Mouse (Mus musculus) liver, embryonic 12.5 days (tissue): ENCODE results near the gene Chd9. TPM values are rescaled to one million over a fixed set of nuclear protein-coding genes. Genes with fewer than 3 reads are reported as not detected.
A peak's percentile ranks its signal among the peaks of the same experiment; 100 is the strongest.

Experiments used
- ATAC-seq: fragments of 200-750 bp; cut with Nextera tagmentation; 2 replicates; pipeline ENCODE4 v1.8.0; 2017; ENCODE audit warnings: moderate number of reproducible peaks, mild to moderate bottlenecking, moderate library complexity
- H3K27ac ChIP-seq: fragments of 300-500 bp; sonication (generic); 2 replicates; pipeline ENCODE4 v1.5.1; 2016; ENCODE audit warnings: mild to moderate bottlenecking
- H3K27me3 ChIP-seq: fragments of 300-500 bp; sonication (generic); replicated peaks from 2 replicates; pipeline ENCODE4 v1.6.1; 2016; ENCODE audit warnings: mild to moderate bottlenecking, moderate library complexity
- H3K36me3 ChIP-seq: fragments of 300-500 bp; sonication (generic); 2 replicates; pipeline ENCODE4 v1.6.1; 2016; ENCODE audit warnings: mild to moderate bottlenecking, moderate library complexity
- H3K4me1 ChIP-seq: fragments of 300-500 bp; sonication (generic); 2 replicates; pipeline ENCODE4 v1.6.1; 2016
- H3K4me2 ChIP-seq: fragments of 300-500 bp; sonication (generic); 2 replicates; pipeline ENCODE4 v1.6.1; 2016; ENCODE audit warnings: mild to moderate bottlenecking, moderate library complexity
- H3K4me3 ChIP-seq: fragments of 300-500 bp; sonication (generic); 2 replicates; pipeline ENCODE4 v1.5.1; 2016; ENCODE audit warnings: mild to moderate bottlenecking, moderate library complexity
- H3K9ac ChIP-seq: fragments of 300-500 bp; sonication (generic); 2 replicates; pipeline ENCODE4 v1.6.1; 2016; ENCODE audit warnings: mild to moderate bottlenecking, moderate library complexity
- H3K9me3 ChIP-seq: fragments of 300-500 bp; sonication (generic); replicated peaks from 2 replicates; pipeline ENCODE4 v1.6.1; 2016; ENCODE audit warnings: mild to moderate bottlenecking, moderate library complexity
- WGBS: fragments of 180-500 bp; shearing (Covaris S2); methylation state at CpG from one replicate; pipeline ENCODE4 v1.1.7; 2016; ENCODE audit not compliant: insufficient replicate concordance; 5-methylcytosine and 5-hydroxymethylcytosine counted together
- polyA plus RNA-seq: library from polyadenylated mRNA; unstranded; fragments of >200 nt; fragmentation: Nextera tagmentation; extraction: Ambion mirVana; gene quantifications from 2 replicates; pipeline ENCODE4 v1.2.1, GENCODE M21; 2016

Gene Chd9
- polyA plus RNA-seq, 1 experiment from 2014 or later, result 15.2 TPM

- no peaks in the 10 kb centered on the region for H3K9me3 ChIP-seq
- no peak overlapping the region for H3K4me3 ChIP-seq
- no peak overlapping the region for H3K27ac ChIP-seq
- no peak overlapping the region for H3K9ac ChIP-seq
- WGBS, result 37% methylated on average over 11 of the region's 11 CpGs
- H3K4me2 ChIP-seq, result no peak overlapping the region
- ATAC-seq, result no peak
- H3K27me3 ChIP-seq, result no peaks in the 10 kb centered on the region
- H3K36me3 ChIP-seq, result peaks cover 12% of the 10 kb centered on the region
- H3K4me1 ChIP-seq, result no peaks in the 10 kb centered on the region
Observed at GRCm38 (mm10) chr8:90932934-90933333, 104.8 kb downstream of the Chd9 start.

GRCm38 (mm10) chr8:90934786-90935185, 106.6 kb downstream of the Chd9 start:
- Histone ChIP-seq H3K4me2 (no peak overlapping the region), H3K9ac (no peak overlapping the region), H3K27ac (no peak overlapping the region), H3K9me3 (no peaks in the 10 kb centered on the region), H3K36me3 (peaks cover 12% of the 10 kb centered on the region), H3K4me3 (no peak overlapping the region), H3K27me3 (no peaks in the 10 kb centered on the region), H3K4me1 (0 out of 2 replicates have a peak, but pooled peaks cover 4% of the 10 kb centered on the region)
- no peak for ATAC-seq
- WGBS, result 83% methylated on average over 1 of the region's 1 CpGs

DNA sequence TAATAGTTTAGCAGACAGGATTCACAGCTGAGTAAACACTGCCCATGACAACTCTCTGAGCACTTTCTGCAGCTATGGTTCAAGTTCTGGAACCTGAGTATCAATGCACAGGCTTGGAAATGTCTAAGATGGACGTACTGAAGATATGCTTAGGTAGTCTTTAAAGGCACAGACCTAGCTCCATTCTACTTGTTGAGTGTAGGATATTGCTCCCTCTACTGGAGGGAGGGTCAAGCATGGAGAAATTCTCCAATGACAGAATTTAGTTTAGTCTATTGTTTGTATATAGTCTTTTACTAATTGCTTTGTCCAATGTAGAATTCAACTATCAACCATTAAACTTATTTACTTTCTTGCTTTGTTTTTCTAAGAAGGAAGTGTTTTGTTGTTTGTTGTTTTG, 108.7 kb downstream of the Chd9 start:
- no peaks in the 10 kb centered on the region for H3K27me3 ChIP-seq
- 49% methylated on average over 1 of the region's 1 CpGs for WGBS
- H3K9ac ChIP-seq, result no peak overlapping the region
- H3K4me2 ChIP-seq, result no peak overlapping the region
- peaks cover 12% of the 10 kb centered on the region for H3K36me3 ChIP-seq
- ATAC-seq, result no peak; the same call in 1 of the 2 replicates
- H3K4me1 ChIP-seq, result peaks cover 11% of the 10 kb centered on the region; the same call in 1 of the 2 replicates
- H3K9me3 ChIP-seq, result no peaks in the 10 kb centered on the region
- H3K27ac ChIP-seq, result no peak overlapping the region
- no peak overlapping the region for H3K4me3 ChIP-seq

DNA sequence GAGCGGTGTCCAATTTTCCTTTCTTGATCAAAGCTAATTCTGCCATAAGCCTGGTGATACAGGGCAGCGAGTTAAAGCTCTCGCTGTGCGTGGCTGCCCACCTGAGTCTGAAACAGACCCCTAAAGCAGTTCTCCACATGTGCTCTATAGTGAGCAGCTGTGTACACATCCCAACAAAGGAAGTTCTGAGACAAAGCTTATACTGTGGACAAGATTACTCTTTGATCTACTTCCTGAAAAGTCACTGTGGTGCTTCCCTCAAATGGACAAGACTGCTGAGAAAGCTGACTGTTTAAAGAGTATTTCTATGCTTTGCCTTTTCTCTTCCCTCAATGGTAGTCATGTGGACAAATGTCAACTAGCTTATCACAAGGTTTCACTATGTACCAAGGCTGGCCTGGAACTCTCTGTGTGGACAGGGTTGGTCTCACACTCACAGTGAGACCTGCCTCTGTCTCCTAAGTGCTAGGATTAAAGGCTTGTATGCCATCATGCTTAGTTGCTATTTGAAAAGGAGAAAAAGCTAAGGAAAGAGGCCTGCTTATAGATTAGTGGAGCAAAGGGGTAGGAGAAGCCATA, 110.3 kb downstream of the Chd9 start:
- ATAC-seq, result no peak
- Histone ChIP-seq H3K4me3 (no peak overlapping the region), H3K27me3 (no peaks in the 10 kb centered on the region), H3K27ac (no peak overlapping the region), H3K4me2 (no peak overlapping the region), H3K36me3 (peaks cover 5% of the 10 kb centered on the region; the same call in 1 of the 2 replicates), H3K9me3 (no peaks in the 10 kb centered on the region), H3K9ac (no peak overlapping the region), H3K4me1 (peaks cover 11% of the 10 kb centered on the region; the same call in 1 of the 2 replicates)
- 69% methylated on average over 4 of the region's 4 CpGs for WGBS

- H3K36me3 ChIP-seq, result peaks cover 5% of the 10 kb centered on the region
- no peaks in the 10 kb centered on the region for H3K27me3 ChIP-seq
- no peaks in the 10 kb centered on the region for H3K9me3 ChIP-seq
- H3K9ac ChIP-seq, result no peak overlapping the region
- ATAC-seq, result no peak
- H3K4me3 ChIP-seq, result no peak overlapping the region
- WGBS, result 68% methylated on average over 1 of the region's 1 CpGs
- no peak overlapping the region for H3K27ac ChIP-seq
- no peak overlapping the region for H3K4me2 ChIP-seq
- peaks cover 15% of the 10 kb centered on the region for H3K4me1 ChIP-seq
Observed at GRCm38 (mm10) chr8:90939867-90940266, 111.7 kb downstream of the Chd9 start.

GRCm38 (mm10) chr8:90943770-90944169, 115.6 kb downstream of the Chd9 start:
- 38% methylated on average over 4 of the region's 4 CpGs for WGBS
- peaks cover 12% of the 10 kb centered on the region for H3K4me1 ChIP-seq
- no peak overlapping the region for H3K9ac ChIP-seq
- no peaks in the 10 kb centered on the region for H3K27me3 ChIP-seq
- no peaks in the 10 kb centered on the region for H3K9me3 ChIP-seq
- no peak overlapping the region for H3K27ac ChIP-seq
- ATAC-seq, result peak; percentile 60
- no peaks in the 10 kb centered on the region; the same call in 1 of the 2 replicates for H3K36me3 ChIP-seq
- no peak overlapping the region for H3K4me2 ChIP-seq
- H3K4me3 ChIP-seq, result no peak overlapping the region

DNA sequence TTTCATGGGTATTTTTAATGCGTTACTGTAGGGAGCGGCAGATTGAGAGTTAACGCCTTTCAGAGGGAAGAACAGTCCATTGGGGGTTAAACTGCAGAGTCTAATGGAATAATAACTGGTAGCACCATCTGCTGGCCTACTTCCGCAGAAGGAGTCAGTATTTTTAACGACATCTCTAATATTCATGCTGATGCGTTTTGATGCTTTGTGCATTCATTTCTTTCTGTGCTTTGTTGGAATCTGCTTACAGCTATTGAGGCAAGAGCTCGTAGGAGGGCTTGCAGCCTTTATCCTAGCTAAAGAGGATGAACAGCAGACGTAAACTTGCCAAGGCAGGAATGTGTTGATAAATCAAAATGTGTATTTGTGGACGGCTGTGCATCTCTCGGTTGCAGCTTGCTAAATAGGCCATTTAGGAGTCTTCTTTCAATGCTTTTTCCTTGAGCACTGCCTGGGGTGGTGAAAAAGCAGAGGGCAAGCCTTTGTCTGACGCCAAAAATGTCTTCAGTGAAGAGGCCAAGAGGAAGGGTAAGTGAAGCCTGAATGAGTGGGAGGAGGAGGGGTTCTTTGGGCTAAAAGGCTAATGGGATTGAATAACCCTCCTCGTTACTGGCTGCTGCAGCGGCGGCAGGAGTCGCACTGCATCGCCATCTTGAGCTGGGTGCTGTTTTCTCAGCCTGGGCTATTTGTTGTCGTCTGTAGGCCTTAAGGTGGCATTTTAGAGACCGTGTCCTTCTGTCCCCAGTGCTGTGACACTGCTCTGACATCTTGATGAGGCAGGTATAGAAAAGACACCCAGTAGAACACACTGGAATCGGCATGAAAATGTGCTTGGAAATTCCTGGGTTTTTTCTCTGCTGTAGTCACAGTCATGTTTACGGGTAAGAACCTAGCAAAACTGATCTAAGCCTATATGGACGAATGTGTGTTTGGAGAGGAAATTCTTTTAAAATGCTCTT, 126.9 kb downstream of the Chd9 start:
- peaks cover 6% of the 10 kb centered on the region for H3K36me3 ChIP-seq
- H3K4me2 ChIP-seq, result peak overlapping the region; percentile 69
- no peaks in the 10 kb centered on the region for H3K27me3 ChIP-seq
- WGBS, result 12% methylated on average over 21 of the region's 21 CpGs
- H3K27ac ChIP-seq, result peak overlapping the region; percentile 80
- peak; percentile 85 for ATAC-seq
- no peaks in the 10 kb centered on the region for H3K9me3 ChIP-seq
- peak overlapping the region; percentile 48 for H3K4me3 ChIP-seq
- H3K4me1 ChIP-seq, result peaks cover 14% of the 10 kb centered on the region; the same call in 1 of the 2 replicates
- H3K9ac ChIP-seq, result peak overlapping the region; percentile 56

GRCm38 (mm10) chr8:90955761-90956136, 127.6 kb downstream of the Chd9 start:
- H3K4me2 ChIP-seq, result peak overlapping the region; percentile 69
- no peaks in the 10 kb centered on the region for H3K9me3 ChIP-seq
- no peak for ATAC-seq
- H3K4me1 ChIP-seq, result peaks cover 14% of the 10 kb centered on the region; the same call in 1 of the 2 replicates
- H3K36me3 ChIP-seq, result peaks cover 8% of the 10 kb centered on the region
- no peaks in the 10 kb centered on the region for H3K27me3 ChIP-seq
- peak overlapping the region; percentile 48 for H3K4me3 ChIP-seq
- peak overlapping the region; percentile 80; the same call in 1 of the 2 replicates for H3K27ac ChIP-seq
- peak overlapping the region; percentile 56 for H3K9ac ChIP-seq

DNA sequence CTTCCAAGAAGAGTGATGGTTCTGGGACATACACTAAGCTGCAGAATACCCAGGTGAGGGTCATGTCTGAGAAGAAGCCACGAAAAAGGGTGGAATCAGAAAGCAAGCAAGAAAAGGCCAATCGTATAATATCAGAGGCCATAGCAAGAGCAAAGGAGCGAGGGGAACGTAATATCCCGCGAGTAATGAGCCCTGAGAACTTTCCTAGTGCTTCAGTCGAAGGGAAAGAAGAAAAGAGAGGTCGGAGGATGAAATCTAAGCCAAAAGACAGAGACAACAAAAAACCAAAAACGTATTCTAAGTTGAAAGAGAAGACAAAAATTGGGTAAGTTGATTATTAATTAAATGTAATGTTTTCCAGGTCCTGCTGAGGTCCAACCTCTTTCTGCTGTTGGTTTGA, 128.2 kb downstream of the Chd9 start:
- Histone ChIP-seq H3K4me1 (peaks cover 15% of the 10 kb centered on the region; the same call in 1 of the 2 replicates), H3K9me3 (no peaks in the 10 kb centered on the region), H3K4me3 (no peak overlapping the region), H3K9ac (no peak overlapping the region), H3K4me2 (peak overlapping the region; percentile 54), H3K27me3 (no peaks in the 10 kb centered on the region), H3K36me3 (peaks cover 8% of the 10 kb centered on the region), H3K27ac (no peak overlapping the region)
- 81% methylated on average over 9 of the region's 9 CpGs for WGBS
- no peak for ATAC-seq

DNA sequence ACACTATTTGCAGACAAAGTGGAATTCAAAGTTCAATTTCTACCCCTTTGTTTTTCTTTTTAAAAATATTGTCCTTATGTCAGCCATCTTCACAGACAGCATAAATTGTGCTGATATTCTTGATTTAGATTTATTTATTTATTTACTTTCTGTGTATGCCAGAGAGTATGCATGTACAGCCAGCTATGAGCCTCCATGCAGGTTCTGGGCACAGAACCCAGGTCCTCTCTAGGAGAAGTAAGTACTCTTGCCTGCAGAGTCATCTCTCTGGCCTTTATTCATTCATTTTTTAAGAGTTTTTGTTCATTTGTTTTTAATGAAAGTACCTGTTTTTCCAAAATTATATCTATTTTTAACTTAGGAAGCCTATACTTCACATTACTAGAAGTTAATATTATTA, 129.6 kb downstream of the Chd9 start:
- Histone ChIP-seq H3K27me3 (no peaks in the 10 kb centered on the region), H3K4me2 (no peak overlapping the region), H3K9ac (no peak overlapping the region), H3K4me1 (peaks cover 17% of the 10 kb centered on the region; the same call in 1 of the 2 replicates), H3K4me3 (no peak overlapping the region), H3K36me3 (peaks cover 8% of the 10 kb centered on the region), H3K9me3 (no peaks in the 10 kb centered on the region), H3K27ac (no peak overlapping the region)
- ATAC-seq, result no peak

DNA sequence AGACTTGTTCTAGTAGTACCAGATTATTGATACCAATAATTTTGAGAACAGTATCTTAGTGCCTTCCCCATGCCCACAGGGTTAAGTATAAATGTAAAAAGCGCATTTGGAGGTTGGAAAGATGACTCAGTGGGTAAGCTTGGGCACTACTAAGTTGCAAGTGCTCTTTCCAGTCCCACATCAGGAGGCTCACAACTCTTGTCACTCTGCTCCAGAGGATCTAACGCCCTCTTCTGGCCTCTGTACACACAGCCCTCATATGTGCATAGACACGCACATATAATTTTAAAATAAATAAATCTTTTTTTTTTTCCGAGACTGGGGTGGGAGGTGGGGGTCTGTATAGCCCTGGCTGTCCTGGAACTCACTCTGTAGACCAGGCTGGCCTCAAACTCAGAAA, 131.6 kb downstream of the Chd9 start:
- Histone ChIP-seq H3K9me3 (no peaks in the 10 kb centered on the region), H3K4me2 (no peak overlapping the region), H3K27me3 (no peaks in the 10 kb centered on the region), H3K4me1 (peaks cover 14% of the 10 kb centered on the region; the same call in 1 of the 2 replicates), H3K27ac (no peak overlapping the region), H3K4me3 (no peak overlapping the region), H3K9ac (no peak overlapping the region), H3K36me3 (peaks cover 8% of the 10 kb centered on the region)
- no peak for ATAC-seq
- WGBS, result 66% methylated on average over 4 of the region's 4 CpGs

DNA sequence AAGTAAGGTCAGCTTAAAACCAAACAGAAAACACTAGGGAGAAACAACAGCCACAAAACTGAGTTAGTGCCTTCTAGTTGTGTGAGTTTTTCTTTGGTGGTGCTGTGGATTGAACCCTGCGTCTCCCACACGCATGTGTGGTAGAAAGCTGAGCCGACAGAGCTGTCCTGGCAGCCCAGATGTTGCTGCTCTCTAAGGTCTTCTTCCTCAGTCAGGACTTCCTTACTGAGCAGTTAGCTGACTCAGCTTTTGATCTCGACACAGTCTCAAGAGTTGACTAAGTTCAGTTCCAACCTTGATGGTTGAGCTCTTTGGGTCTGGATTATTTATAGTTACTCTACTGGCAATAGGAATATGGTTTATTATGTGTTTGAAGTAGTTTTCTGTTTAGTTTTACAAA, 133.5 kb downstream of the Chd9 start:
- 44% methylated on average over 4 of the region's 4 CpGs for WGBS
- no peak for ATAC-seq
- Histone ChIP-seq H3K27me3 (no peaks in the 10 kb centered on the region), H3K27ac (no peak overlapping the region), H3K4me2 (no peak overlapping the region), H3K4me1 (peaks cover 12% of the 10 kb centered on the region; the same call in 1 of the 2 replicates), H3K4me3 (no peak overlapping the region), H3K9ac (no peak overlapping the region), H3K9me3 (no peaks in the 10 kb centered on the region), H3K36me3 (peaks cover 8% of the 10 kb centered on the region)
